Mouse (Mus musculus) megakaryocyte, embryonic 14.5 days (primary cell): Measurements from ENCODE around the gene Mfsd4a. TPM values are rescaled to one million over a fixed set of nuclear protein-coding genes. Genes with fewer than 3 reads are reported as not detected.
A peak's percentile ranks its signal among the peaks of the same experiment; 100 is the strongest.

ENCODE experiments used
- H3K27me3 ChIP-seq: replicated peaks from 2 replicates; pipeline ENCODE3; 2012; ENCODE audit warnings: inconsistent platforms
- H3K36me3 ChIP-seq: replicated peaks from 2 replicates; pipeline ENCODE3; 2012; ENCODE audit warnings: low read length, inconsistent platforms, mixed read lengths
- H3K4me1 ChIP-seq: 2 replicates; pipeline ENCODE4 v1.6.1; 2012; ENCODE audit warnings: inconsistent platforms
- H3K4me3 ChIP-seq: replicated peaks from 2 replicates; pipeline ENCODE3; 2012; ENCODE audit warnings: moderate library complexity, mild to moderate bottlenecking, inconsistent platforms
- H3K9me3 ChIP-seq: 2 replicates; pipeline ENCODE4 v1.6.1; 2012; ENCODE audit warnings: inconsistent platforms
- FLI1 ChIP-seq: IDR thresholded peaks from 2 replicates; pipeline ENCODE4 v1.6.1; 2012; ENCODE audit warnings: low read length, inconsistent platforms, mixed read lengths
- GATA1 ChIP-seq: IDR thresholded peaks from 3 replicates; pipeline ENCODE4 v1.6.1; 2012; ENCODE audit warnings: mixed read lengths, low read length, inconsistent platforms, borderline replicate concordance
- polyA plus RNA-seq: library from polyadenylated mRNA; stranded (reverse); fragments of >175 nt; gene quantifications from 2 replicates; pipeline ENCODE4 v1.2.3, GENCODE M21; 2012; ENCODE audit warnings: low replicate concordance; ENCODE audit not compliant: insufficient read depth

Mfsd4a gene
- polyA plus RNA-seq, 1 experiment, result not detected

DNA sequence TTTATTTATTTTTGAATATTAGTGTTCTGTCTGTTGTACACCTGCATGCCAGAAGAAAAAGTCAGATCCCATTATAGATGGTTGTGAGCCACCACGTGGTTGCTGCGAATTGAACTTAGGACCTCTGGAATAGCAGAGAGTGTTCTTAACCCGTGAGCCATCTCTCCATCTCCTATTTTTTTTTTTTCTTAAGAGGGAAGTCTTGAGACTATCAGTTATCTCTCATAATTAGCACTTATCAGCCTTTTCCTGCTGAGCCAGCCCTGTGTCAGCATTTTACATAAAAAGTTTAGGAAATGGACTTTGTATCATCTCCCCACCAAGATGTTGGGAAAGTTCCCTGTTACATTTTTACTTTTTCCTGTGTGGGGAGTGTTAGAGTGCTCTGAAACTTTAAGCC, 45.8 kb downstream of the Mfsd4a start:
- TF ChIP-seq FLI1, result no peak
- TF ChIP-seq GATA1, result no peak
- Histone ChIP-seq H3K27me3 (no peaks in the 10 kb centered on the region), H3K4me3 (no peak overlapping the region), H3K9me3 (no peaks in the 10 kb centered on the region), H3K36me3 (peaks cover 96% of the 10 kb centered on the region), H3K4me1 (peaks cover 56% of the 10 kb centered on the region)

DNA sequence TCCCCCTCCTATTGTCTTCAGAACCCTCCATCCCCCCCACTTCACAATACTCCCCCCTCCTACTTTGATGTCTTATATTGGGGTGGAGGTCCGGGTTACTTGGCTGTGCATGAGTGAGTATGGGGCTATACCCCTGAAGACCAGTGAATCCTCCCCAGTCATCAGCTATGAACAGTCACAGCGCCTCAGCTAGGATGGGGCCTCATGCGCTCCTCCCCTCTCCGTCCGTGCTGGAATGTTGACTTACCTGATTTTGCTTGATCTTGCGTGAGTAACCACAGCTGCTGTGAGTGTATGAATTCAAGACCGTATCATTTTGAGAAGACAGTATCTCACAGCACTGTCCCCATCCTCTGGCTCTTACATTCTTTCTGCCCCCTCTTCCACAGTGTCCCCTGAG, 48.0 kb downstream of the Mfsd4a start:
- H3K36me3 ChIP-seq, result peaks cover 95% of the 10 kb centered on the region
- H3K9me3 ChIP-seq, result no peaks in the 10 kb centered on the region
- H3K4me3 ChIP-seq, result peak overlapping the region; percentile 8
- peaks cover 56% of the 10 kb centered on the region for H3K4me1 ChIP-seq
- no peaks in the 10 kb centered on the region for H3K27me3 ChIP-seq
- TF ChIP-seq GATA1 (no peak), FLI1 (no peak)

DNA sequence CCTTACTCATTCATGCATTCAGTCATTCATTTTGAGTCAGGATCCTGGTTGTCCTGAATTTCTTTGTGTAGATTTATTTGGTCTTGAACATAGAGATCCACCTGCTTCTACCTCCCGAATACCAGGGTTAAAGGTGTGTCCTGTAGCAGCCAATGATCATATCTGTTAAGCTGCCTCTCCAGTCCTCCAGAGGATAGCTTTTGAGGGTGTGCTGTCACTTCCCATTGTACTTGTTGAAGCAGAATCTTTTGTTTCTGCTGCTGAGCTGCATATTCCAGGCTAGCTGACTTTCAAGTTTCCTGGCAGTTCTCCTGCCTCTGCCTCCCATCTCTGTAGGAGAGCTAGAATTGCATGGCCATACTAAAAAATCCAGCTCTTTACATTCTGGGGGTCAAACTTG, 51.2 kb downstream of the Mfsd4a start:
- Histone ChIP-seq H3K27me3 (no peaks in the 10 kb centered on the region), H3K4me3 (no peak overlapping the region), H3K36me3 (peaks cover 86% of the 10 kb centered on the region), H3K4me1 (peaks cover 56% of the 10 kb centered on the region), H3K9me3 (no peaks in the 10 kb centered on the region)
- TF ChIP-seq FLI1 (no peak), GATA1 (no peak)

DNA sequence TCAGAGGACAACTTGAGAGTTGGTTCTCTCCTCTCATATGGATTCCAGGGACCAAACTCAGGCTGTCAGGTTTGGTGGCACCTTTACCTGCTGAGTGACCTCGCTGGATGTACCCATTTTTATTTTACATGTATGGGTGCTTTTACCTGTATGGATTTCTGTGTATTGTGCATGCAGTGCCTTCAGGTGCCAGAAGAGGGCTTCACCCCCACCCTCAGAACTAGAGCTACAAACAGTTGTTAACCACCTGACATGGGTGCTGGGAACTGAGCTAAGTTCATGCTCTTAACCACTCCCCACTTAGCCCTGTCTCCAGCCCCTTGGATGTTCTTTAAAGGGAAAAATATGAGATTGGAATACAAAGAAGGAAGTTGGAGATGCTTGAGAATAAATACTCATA, 53.1 kb downstream of the Mfsd4a start:
- Histone ChIP-seq H3K4me3 (no peak overlapping the region), H3K9me3 (no peaks in the 10 kb centered on the region), H3K27me3 (no peaks in the 10 kb centered on the region), H3K36me3 (peaks cover 68% of the 10 kb centered on the region), H3K4me1 (peaks cover 59% of the 10 kb centered on the region)
- no peak for TF ChIP-seq GATA1
- no peak for TF ChIP-seq FLI1

DNA sequence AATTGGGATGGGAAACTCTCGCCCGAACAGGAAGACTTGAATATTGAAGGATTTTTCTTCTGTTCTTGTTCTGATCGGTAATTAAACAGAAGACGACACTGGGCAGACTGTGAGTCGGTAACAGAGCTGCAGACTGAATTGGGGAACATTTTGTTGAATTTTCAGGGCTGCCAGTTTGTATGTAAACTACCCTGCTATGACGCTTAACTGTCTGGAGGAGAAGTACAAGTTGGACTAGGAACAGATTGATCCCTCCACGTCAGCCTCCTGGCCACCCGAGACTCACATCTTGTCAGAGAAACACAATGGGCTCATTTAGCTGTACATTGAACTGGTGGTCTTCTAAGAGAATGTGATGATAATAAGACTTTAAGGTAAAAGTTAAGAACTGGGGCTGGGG, 55.0 kb downstream of the Mfsd4a start:
- no peaks in the 10 kb centered on the region for H3K9me3 ChIP-seq
- H3K4me1 ChIP-seq, result peaks cover 65% of the 10 kb centered on the region
- H3K4me3 ChIP-seq, result no peak overlapping the region
- TF ChIP-seq FLI1, result no peak
- TF ChIP-seq GATA1, result no peak
- H3K36me3 ChIP-seq, result peaks cover 49% of the 10 kb centered on the region
- no peaks in the 10 kb centered on the region for H3K27me3 ChIP-seq

DNA sequence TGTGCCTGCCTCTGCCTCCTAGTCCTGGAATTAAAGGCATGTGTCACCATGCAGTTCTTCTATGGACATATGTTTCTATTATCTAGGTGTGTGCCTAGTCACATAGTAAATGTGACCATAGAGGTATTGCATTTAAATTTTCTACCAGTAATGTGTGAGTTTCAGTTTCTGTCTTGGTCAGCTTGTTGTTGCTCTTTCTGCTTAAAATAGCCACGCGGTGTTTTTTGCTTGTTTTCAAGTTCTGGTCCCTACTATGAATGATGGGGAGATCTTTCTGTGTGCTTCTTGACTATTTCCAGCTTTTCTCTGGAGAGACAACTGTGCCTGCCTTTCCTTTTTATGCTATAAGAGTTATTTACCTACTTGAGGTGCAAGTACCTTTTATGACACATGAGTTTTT, 56.1 kb downstream of the Mfsd4a start:
- peaks cover 38% of the 10 kb centered on the region for H3K36me3 ChIP-seq
- H3K9me3 ChIP-seq, result no peaks in the 10 kb centered on the region
- H3K27me3 ChIP-seq, result no peaks in the 10 kb centered on the region
- peak overlapping the region; percentile 65 for H3K4me3 ChIP-seq
- TF ChIP-seq GATA1, result no peak
- TF ChIP-seq FLI1, result no peak
- H3K4me1 ChIP-seq, result peaks cover 64% of the 10 kb centered on the region

DNA sequence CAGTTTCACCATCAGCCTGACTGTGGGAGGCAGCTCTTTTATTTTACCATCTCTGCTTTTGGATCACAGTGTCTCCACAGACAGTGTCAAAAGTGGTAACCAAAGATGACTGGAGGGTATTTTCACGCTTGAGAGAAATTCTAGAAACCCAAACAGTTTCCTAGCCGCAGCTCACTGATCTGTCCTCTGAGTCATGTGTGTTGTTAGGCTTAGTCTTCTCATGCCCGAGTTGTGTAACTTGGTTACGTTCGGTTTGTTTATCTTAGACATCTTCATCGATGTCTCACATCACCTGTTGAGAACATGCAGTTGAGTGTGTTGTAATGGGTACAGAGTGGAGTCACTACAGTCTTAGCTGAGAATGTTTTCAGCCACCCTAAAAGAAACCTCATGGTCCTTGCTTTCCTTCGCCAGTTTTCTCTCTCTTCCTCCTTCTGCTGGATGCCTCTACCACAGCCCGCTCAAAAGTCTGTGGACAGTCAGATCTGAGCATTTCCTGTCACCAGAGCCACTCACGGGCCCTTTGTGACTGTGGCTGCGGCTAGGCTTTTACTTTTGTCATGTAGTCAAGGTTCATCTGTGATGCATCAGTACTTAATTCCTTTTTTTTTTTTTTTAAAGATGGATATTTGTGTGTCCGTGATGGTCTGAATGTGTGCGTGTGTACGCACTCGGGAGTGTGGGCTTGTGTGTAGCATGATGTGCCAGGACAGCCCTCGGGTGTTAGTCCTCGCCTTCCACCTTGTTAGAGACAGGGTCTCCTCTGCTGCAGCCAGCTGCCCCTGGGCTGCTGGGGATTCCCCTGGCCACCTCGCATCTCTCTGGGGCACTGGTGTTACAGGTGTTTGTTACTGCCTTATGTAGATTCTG, 57.0 kb downstream of the Mfsd4a start:
- Histone ChIP-seq H3K4me1 (peaks cover 70% of the 10 kb centered on the region), H3K4me3 (peak overlapping the region; percentile 86), H3K27me3 (no peaks in the 10 kb centered on the region), H3K9me3 (no peaks in the 10 kb centered on the region), H3K36me3 (peaks cover 32% of the 10 kb centered on the region)
- TF ChIP-seq GATA1 (no peak), FLI1 (no peak)

DNA sequence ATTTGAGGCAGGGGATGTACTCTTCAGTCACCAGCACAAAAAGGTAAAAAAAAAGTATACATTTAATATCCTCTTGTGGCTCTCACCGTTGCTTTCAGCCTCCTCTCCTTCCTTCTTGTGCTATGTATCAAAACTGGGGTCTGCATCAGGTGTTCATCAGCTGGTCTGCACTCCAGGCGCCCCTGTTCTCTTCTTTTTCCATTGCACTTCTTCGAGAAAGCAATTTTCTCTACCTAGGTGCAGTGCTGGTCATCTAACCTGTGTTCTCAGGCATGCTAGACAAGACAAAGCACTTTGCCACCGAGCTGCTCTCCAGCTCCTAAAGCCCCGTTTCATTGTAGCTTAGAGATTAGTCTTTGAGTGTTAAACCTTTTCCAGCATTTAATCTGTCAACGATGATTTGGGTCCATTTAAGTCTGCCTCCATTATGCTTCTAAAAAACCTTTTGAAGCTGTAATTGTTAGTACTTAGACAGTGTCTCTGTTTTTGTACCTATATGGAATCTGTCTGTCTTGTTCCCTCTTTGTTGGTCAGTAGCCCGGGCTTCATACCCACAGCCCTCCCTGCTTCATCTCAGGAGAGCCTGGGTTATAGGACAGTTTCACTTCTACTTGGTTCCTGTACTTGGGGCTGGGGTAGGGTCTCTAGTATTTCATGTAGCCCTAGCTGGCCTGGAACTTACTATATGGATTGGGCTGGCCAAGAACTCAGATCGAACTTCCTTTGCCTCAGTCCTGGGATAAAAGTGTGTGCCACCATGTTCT, 58.8 kb downstream of the Mfsd4a start:
- Histone ChIP-seq H3K4me3 (peak overlapping the region; percentile 100), H3K9me3 (no peaks in the 10 kb centered on the region), H3K4me1 (peaks cover 74% of the 10 kb centered on the region), H3K36me3 (peaks cover 14% of the 10 kb centered on the region), H3K27me3 (no peaks in the 10 kb centered on the region)
- TF ChIP-seq FLI1 (no peak), GATA1 (no peak)

DNA sequence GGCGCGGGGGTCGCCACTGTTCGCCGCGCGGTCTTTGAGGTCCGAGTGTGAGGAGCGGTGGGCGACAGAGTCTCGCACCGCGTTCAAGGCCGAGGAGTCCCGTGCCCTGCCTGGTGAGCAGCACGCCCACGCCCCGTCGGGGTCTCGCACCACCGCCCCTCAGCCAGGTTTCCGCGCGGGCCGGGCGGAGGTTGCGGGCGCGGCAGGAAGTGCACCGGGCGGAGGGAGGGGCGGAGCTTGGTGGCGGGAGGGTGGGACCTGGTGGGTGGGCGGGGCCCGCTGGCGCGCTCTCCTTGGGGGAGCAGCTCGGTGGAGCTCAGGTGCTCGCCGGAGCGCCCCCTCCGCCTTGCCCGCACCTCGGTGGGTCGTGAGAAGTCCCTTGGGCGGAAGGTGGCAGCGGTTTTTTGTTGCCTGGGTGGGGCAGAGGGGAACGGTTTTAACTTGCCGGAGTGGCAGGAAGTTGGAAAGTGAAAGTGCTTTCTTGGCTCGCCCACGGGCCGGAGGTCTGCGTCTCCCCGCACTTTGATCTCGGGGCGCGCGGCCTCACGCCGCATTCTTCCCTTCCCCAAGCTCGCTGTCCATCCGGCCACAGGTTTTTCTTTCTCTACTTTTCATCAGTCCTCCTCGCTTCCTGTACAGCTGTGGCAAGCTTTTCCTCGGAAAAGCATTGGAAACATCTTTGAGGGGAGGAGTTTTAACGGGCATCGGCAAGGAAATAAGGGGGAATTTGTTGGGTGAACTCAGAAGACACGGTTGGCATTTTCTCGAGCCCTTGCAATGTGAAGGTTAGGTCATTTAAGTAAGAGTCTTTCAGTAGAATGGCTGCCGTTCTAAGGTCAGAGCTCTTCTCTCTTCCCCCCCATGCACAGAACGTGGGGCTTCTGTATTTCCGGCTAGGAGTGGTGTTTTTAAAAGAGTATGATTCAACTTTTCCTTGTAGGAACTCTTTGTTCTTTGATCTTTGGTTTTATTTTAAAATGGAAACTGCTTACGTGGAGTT, 59.7 kb downstream of the Mfsd4a start:
- TF ChIP-seq FLI1, result no peak
- no peak for TF ChIP-seq GATA1
- Histone ChIP-seq H3K27me3 (no peaks in the 10 kb centered on the region), H3K4me3 (peak overlapping the region; percentile 100), H3K9me3 (no peaks in the 10 kb centered on the region), H3K4me1 (peaks cover 77% of the 10 kb centered on the region), H3K36me3 (peaks cover 8% of the 10 kb centered on the region)
